Mouse (Mus musculus): ENCODE measurements around the gene Mcl1. TPM values are rescaled to one million over a fixed set of nuclear protein-coding genes. Genes with fewer than 3 reads are reported as not detected.
"Not testable (repeated sequence)": the region's sequence is repeated elsewhere in the genome, so short reads cannot be mapped to it uniquely, and the experiment has no call there.

The Mcl1 gene
- polyA plus RNA-seq, 1 experiment from 2014 or later = 74.3 TPM

- H3K9me3 ChIP-seq = no peaks in the 10 kb centered on the region
- H3K36me3 ChIP-seq = no peaks in the 10 kb centered on the region
- no peak for ATAC-seq (ENCODE audit: low FRiP score, low read depth)
- no peak overlapping the region for H3K4me3 ChIP-seq
- H3K9ac ChIP-seq (replicated peaks) = no peak overlapping the region
- no peak overlapping the region for H3K27ac ChIP-seq (replicated peaks)
- no peak overlapping the region for H3K4me2 ChIP-seq (replicated peaks)
- no peaks in the 10 kb centered on the region for H3K27me3 ChIP-seq
- 0 out of 2 replicates have a peak, but pooled peaks cover 7% of the 10 kb centered on the region for H3K4me1 ChIP-seq
- 52% methylated on average over 7 of the region's 7 CpGs for WGBS
Observed at GRCm38 (mm10) chr3:95652204-95652811, 6.3 kb upstream of the Mcl1 start.

GRCm38 (mm10) chr3:95652871-95653270 lies 5.7 kb upstream of the Mcl1 start:
- 18% methylated on average over 6 of the region's 6 CpGs for WGBS

GRCm38 (mm10) chr3:95653473-95654034 lies 5.0 kb upstream of the Mcl1 start:
- 0 out of 2 replicates have a peak overlapping the region, but pooled peaks have one; percentile 4 for H3K27ac ChIP-seq (replicated peaks)
- 0 out of 2 replicates have a peak, but pooled peaks cover 7% of the 10 kb centered on the region for H3K4me1 ChIP-seq
- no peaks in the 10 kb centered on the region for H3K9me3 ChIP-seq
- ATAC-seq (ENCODE audit: low FRiP score, low read depth) = no peak
- no peaks in the 10 kb centered on the region for H3K36me3 ChIP-seq
- H3K27me3 ChIP-seq = no peaks in the 10 kb centered on the region
- no peak overlapping the region for H3K9ac ChIP-seq (replicated peaks)
- WGBS = 17% methylated on average over 11 of the region's 11 CpGs
- no peak overlapping the region for H3K4me3 ChIP-seq
- H3K4me2 ChIP-seq (replicated peaks) = no peak overlapping the region

More at GRCm38 (mm10) chr3:95652871-95653270, 5.7 kb upstream of the Mcl1 start:
- no peak overlapping the region for H3K4me3 ChIP-seq
- 0 out of 2 replicates have a peak, but pooled peaks cover 7% of the 10 kb centered on the region for H3K4me1 ChIP-seq
- no peak overlapping the region for H3K27ac ChIP-seq (replicated peaks)
- H3K9ac ChIP-seq (replicated peaks) = no peak overlapping the region
- H3K27me3 ChIP-seq = no peaks in the 10 kb centered on the region
- no peaks in the 10 kb centered on the region for H3K9me3 ChIP-seq
- H3K4me2 ChIP-seq (replicated peaks) = no peak overlapping the region
- ATAC-seq (ENCODE audit: low FRiP score, low read depth) = no peak
- no peaks in the 10 kb centered on the region for H3K36me3 ChIP-seq

GRCm38 (mm10) chr3:95654371-95654770 lies 4.2 kb upstream of the Mcl1 start:
- H3K27me3 ChIP-seq; H3K4me1 ChIP-seq; H3K4me3 ChIP-seq; H3K36me3 ChIP-seq; H3K9me3 ChIP-seq; H3K9ac ChIP-seq (replicated peaks); H3K4me2 ChIP-seq (replicated peaks); ATAC-seq (ENCODE audit: low FRiP score, low read depth); H3K27ac ChIP-seq (replicated peaks): not testable (repeated sequence)
- 97% methylated on average over 3 of the region's 3 CpGs for WGBS

- WGBS = 85% methylated on average over 5 of the region's 5 CpGs
- H3K4me2 ChIP-seq (replicated peaks) = no peak overlapping the region
- peaks cover 12% of the 10 kb centered on the region for H3K4me1 ChIP-seq
- H3K27ac ChIP-seq (replicated peaks) = no peak overlapping the region
- H3K4me3 ChIP-seq = no peak overlapping the region
- no peak for ATAC-seq (ENCODE audit: low FRiP score, low read depth)
- peaks cover 2% of the 10 kb centered on the region for H3K36me3 ChIP-seq
- no peak overlapping the region for H3K9ac ChIP-seq (replicated peaks)
- no peaks in the 10 kb centered on the region for H3K27me3 ChIP-seq
- no peaks in the 10 kb centered on the region for H3K9me3 ChIP-seq
Observed at GRCm38 (mm10) chr3:95655437-95655836, 3.2 kb upstream of the Mcl1 start.

- H3K9ac ChIP-seq (replicated peaks) = no peak overlapping the region
- no peak for ATAC-seq (ENCODE audit: low FRiP score, low read depth)
- WGBS = 90% methylated on average over 3 of the region's 3 CpGs
Observed at GRCm38 (mm10) chr3:95657108-95657507, 1.5 kb upstream of the Mcl1 start.

GRCm38 (mm10) chr3:95657711-95658110 lies 877 bp upstream of the Mcl1 start:
- no peaks in the 10 kb centered on the region for H3K27me3 ChIP-seq
- peaks cover 20% of the 10 kb centered on the region for H3K36me3 ChIP-seq
- H3K9me3 ChIP-seq = no peaks in the 10 kb centered on the region
- H3K27ac ChIP-seq (replicated peaks) = no peak overlapping the region
- H3K9ac ChIP-seq (replicated peaks) = peak overlapping the region; percentile 99; the same call in 1 of the 2 replicates
- no peak for ATAC-seq (ENCODE audit: low FRiP score, low read depth)
- 87% methylated on average over 3 of the region's 3 CpGs for WGBS
- H3K4me2 ChIP-seq (replicated peaks) = peak overlapping the region; percentile 63
- H3K4me1 ChIP-seq = peaks cover 31% of the 10 kb centered on the region
- H3K4me3 ChIP-seq = peak overlapping the region; percentile 99

More at GRCm38 (mm10) chr3:95657108-95657507, 1.5 kb upstream of the Mcl1 start:
- Histone ChIP-seq H3K36me3 (peaks cover 14% of the 10 kb centered on the region), H3K27ac (replicated peaks) (no peak overlapping the region), H3K4me1 (peaks cover 28% of the 10 kb centered on the region), H3K4me3 (no peak overlapping the region), H3K4me2 (replicated peaks) (no peak overlapping the region), H3K9me3 (no peaks in the 10 kb centered on the region), H3K27me3 (no peaks in the 10 kb centered on the region)

- Histone ChIP-seq H3K4me2 (replicated peaks) (peak overlapping the region; percentile 91), H3K9ac (replicated peaks) (peak overlapping the region; percentile 99), H3K4me1 (peaks cover 38% of the 10 kb centered on the region), H3K27ac (replicated peaks) (peak overlapping the region; percentile 98), H3K36me3 (peaks cover 33% of the 10 kb centered on the region), H3K27me3 (no peaks in the 10 kb centered on the region), H3K9me3 (no peaks in the 10 kb centered on the region), H3K4me3 (peak overlapping the region; percentile 99)
- peak; percentile 75 for ATAC-seq (ENCODE audit: low FRiP score, low read depth)
- under 1% methylated on average over 89 of the region's 113 CpGs for WGBS
Observed at GRCm38 (mm10) chr3:95658868-95659712, 502 bp downstream of the Mcl1 start.

- peak overlapping the region; percentile 99 for H3K9ac ChIP-seq (replicated peaks)
- H3K4me1 ChIP-seq = peaks cover 38% of the 10 kb centered on the region
- H3K4me2 ChIP-seq (replicated peaks) = peak overlapping the region; percentile 91
- peaks cover 41% of the 10 kb centered on the region for H3K36me3 ChIP-seq
- H3K27ac ChIP-seq (replicated peaks) = peak overlapping the region; percentile 98
- no peak for ATAC-seq (ENCODE audit: low FRiP score, low read depth)
- H3K27me3 ChIP-seq = no peaks in the 10 kb centered on the region
- no peaks in the 10 kb centered on the region for H3K9me3 ChIP-seq
- H3K4me3 ChIP-seq = peak overlapping the region; percentile 99
- WGBS = 2% methylated on average over 8 of the region's 8 CpGs
Observed at GRCm38 (mm10) chr3:95659948-95660347, 1.4 kb downstream of the Mcl1 start.

GRCm38 (mm10) chr3:95660788-95661478 lies 2.3 kb downstream of the Mcl1 start:
- 73% methylated on average over 2 of the region's 2 CpGs for WGBS
- ATAC-seq (ENCODE audit: low FRiP score, low read depth) = no peak
- peaks cover 41% of the 10 kb centered on the region for H3K4me1 ChIP-seq
- no peaks in the 10 kb centered on the region for H3K9me3 ChIP-seq
- H3K9ac ChIP-seq (replicated peaks) = peak overlapping the region; percentile 99
- H3K4me3 ChIP-seq = peak overlapping the region; percentile 99
- H3K27me3 ChIP-seq = no peaks in the 10 kb centered on the region
- H3K4me2 ChIP-seq (replicated peaks) = peak overlapping the region; percentile 91
- H3K27ac ChIP-seq (replicated peaks) = no peak overlapping the region
- H3K36me3 ChIP-seq = peaks cover 48% of the 10 kb centered on the region

GRCm38 (mm10) chr3:95661945-95662715 lies 3.5 kb downstream of the Mcl1 start:
- Histone ChIP-seq H3K27me3 (no peaks in the 10 kb centered on the region), H3K4me3 (no peak overlapping the region), H3K27ac (replicated peaks) (no peak overlapping the region), H3K4me1 (peaks cover 44% of the 10 kb centered on the region), H3K9me3 (no peaks in the 10 kb centered on the region), H3K4me2 (replicated peaks) (peak overlapping the region; percentile 33), H3K9ac (replicated peaks) (no peak overlapping the region), H3K36me3 (peaks cover 55% of the 10 kb centered on the region)
- ATAC-seq (ENCODE audit: low FRiP score, low read depth) = no peak
- WGBS = 66% methylated on average over 7 of the region's 7 CpGs
